Mouse (Mus musculus) spleen, adult 10 weeks (tissue): ENCODE measurements around the gene Gm8882. TPM values are rescaled to one million over a fixed set of nuclear protein-coding genes. Genes with fewer than 3 reads are reported as not detected.

Experiments used
- polyA plus RNA-seq: library from polyadenylated mRNA; stranded (reverse); fragments of 350-450 nt; fragmentation: Illumina TruSeq; extraction: RNeasy Lipid Tissue Mini Kit (QIAGEN cat#74804); gene quantifications from one replicate; pipeline ENCODE4 v1.2.3, GENCODE M21; 2015; ENCODE audit warnings: low replicate concordance; ENCODE audit not compliant: insufficient read depth

The Gm8882 gene
- not detected for polyA plus RNA-seq

GRCm38 (mm10) chr6:132364034-132364433 is at the start of gene Gm8882:
Gene Gm8882 (minus strand): TSS chr6:132364134.

GRCm38 (mm10) chr6:132314657-132315056 is 49.3 kb downstream of the Gm8882 start, which contains the start of gene Prpmp5:
Gene Prpmp5 (minus strand): TSS chr6:132314757.

Other genes with a start within 250 kb of the Gm8882 start
- gene Prb1, start 153.6 kb downstream of the Gm8882 start, polyA plus RNA-seq = not detected
- gene Prpmp5, start 49.4 kb downstream of the Gm8882 start, polyA plus RNA-seq = not detected
- not detected for gene Prh1, start 205.7 kb upstream of the Gm8882 start, polyA plus RNA-seq
- gene Prp2, start 231.8 kb upstream of the Gm8882 start, polyA plus RNA-seq = not detected